Mouse (Mus musculus) T-helper 17 cell (primary cell): ENCODE data around the gene Gap43.
"Not testable (repeated sequence)": the region's sequence is repeated elsewhere in the genome, so short reads cannot be mapped to it uniquely, and the experiment has no call there.

ENCODE experiments used
- in situ Hi-C, 2 experiments: fragments of 300-600 bp; cut with MboI, MseI; formaldehyde crosslinking; loops; 1 replicate in 1 of 2; 2 replicates in 1 of 2; pipeline ENCODE4 v1.15.1; 2025; ENCODE audit warnings: high pct_unique_total_duplicates in 2 of 2

Gene Gap43

GRCm38 (mm10) chr16:42340021-42340768 lies at the start of gene Gap43:
Gap43 (minus strand) TSS chr16:42340651.
- in situ Hi-C loops, result no loop called here

GRCm38 (mm10) chr16:42381328-42381838 lies 40.9 kb upstream of the Gap43 start:
- in situ Hi-C loops, result no loop called here

- in situ Hi-C loops, result no loop called here
Observed at GRCm38 (mm10) chr16:42380641-42381040, 40.2 kb upstream of the Gap43 start.

- in situ Hi-C loops, result loop anchor here in 1 of 2 experiments (10.0 kb wide), 1 partner anchor 65 kb away; no protein-coding TSS in a partner anchor
Observed at GRCm38 (mm10) chr16:42370148-42370547, 29.7 kb upstream of the Gap43 start.

- in situ Hi-C loops, result no loop called here
Observed at GRCm38 (mm10) chr16:42369346-42369745, 28.9 kb upstream of the Gap43 start.

- in situ Hi-C loops, result no loop called here
Observed at GRCm38 (mm10) chr16:42360061-42360460, 19.6 kb upstream of the Gap43 start.

GRCm38 (mm10) chr16:42358058-42358457 lies 17.6 kb upstream of the Gap43 start:
- in situ Hi-C loops, result no loop called here

GRCm38 (mm10) chr16:42350076-42350475 lies 9.6 kb upstream of the Gap43 start:
- in situ Hi-C loops, result no loop called here

- in situ Hi-C loops, result not testable (repeated sequence)
Observed at GRCm38 (mm10) chr16:42340865-42341264, 414 bp upstream of the Gap43 start.

GRCm38 (mm10) chr16:42339512-42339911 lies 939 bp downstream of the Gap43 start:
- in situ Hi-C loops, result no loop called here

GRCm38 (mm10) chr16:42338987-42339386 lies 1.5 kb downstream of the Gap43 start:
- in situ Hi-C loops, result no loop called here

GRCm38 (mm10) chr16:42338342-42338741 lies 2.1 kb downstream of the Gap43 start:
- in situ Hi-C loops, result no loop called here

GRCm38 (mm10) chr16:42337663-42338062 lies 2.8 kb downstream of the Gap43 start:
- in situ Hi-C loops, result no loop called here

GRCm38 (mm10) chr16:42336610-42337009 lies 3.8 kb downstream of the Gap43 start:
- in situ Hi-C loops, result no loop called here

- in situ Hi-C loops, result no loop called here
Observed at GRCm38 (mm10) chr16:42332321-42332720, 8.1 kb downstream of the Gap43 start.

- in situ Hi-C loops, result no loop called here
Observed at GRCm38 (mm10) chr16:42326191-42326590, 14.3 kb downstream of the Gap43 start.

- in situ Hi-C loops, result no loop called here
Observed at GRCm38 (mm10) chr16:42325536-42325935, 14.9 kb downstream of the Gap43 start.

- in situ Hi-C loops, result no loop called here
Observed at GRCm38 (mm10) chr16:42319831-42320230, 20.6 kb downstream of the Gap43 start.

- in situ Hi-C loops, result no loop called here
Observed at GRCm38 (mm10) chr16:42319365-42319764, 21.1 kb downstream of the Gap43 start.

- in situ Hi-C loops, result no loop called here
Observed at GRCm38 (mm10) chr16:42312125-42312524, 28.3 kb downstream of the Gap43 start.

GRCm38 (mm10) chr16:42308761-42309160 lies 31.7 kb downstream of the Gap43 start:
- in situ Hi-C loops, result loop anchor here in 1 of 2 experiments (10.0 kb wide), 2 partner anchors 586 to 1406 kb away; no protein-coding TSS in a partner anchor

GRCm38 (mm10) chr16:42305934-42306701 lies 34.3 kb downstream of the Gap43 start:
- in situ Hi-C loops, result loop anchor here in 1 of 2 experiments (10.0 kb wide), 2 partner anchors 589 to 1409 kb away; no protein-coding TSS in a partner anchor
